Mouse (Mus musculus): Measurements from ENCODE around the gene Togaram2.

- no peak for TF ChIP-seq CTCF (IDR thresholded peaks at IDR 0.05; ENCODE audit: borderline replicate concordance, insufficient read depth, low read depth, low read length)
- no peak for TF ChIP-seq POLR2A (IDR thresholded peaks at IDR 0.05; ENCODE audit: borderline replicate concordance, insufficient read depth, low read length)
Measured at GRCm38 (mm10) chr17:71642190-71642589, 30.9 kb upstream of the Togaram2 start.

Measured in cerebellum, adult 2 months (tissue).